Mouse (Mus musculus): ENCODE data around the gene Ctcfl.

The Ctcfl gene

GRCm38 (mm10) chr2:173119023-173119944, at the start of gene Ctcfl:
Ctcfl (minus strand) TSS chr2:173119525.
- DNase-seq (ENCODE audit: low spot score), result no peak

GRCm38 (mm10) chr2:173168411-173168851, 49.1 kb upstream of the Ctcfl start:
- no peak for DNase-seq (ENCODE audit: low spot score)

- no peak for DNase-seq (ENCODE audit: low spot score)
Observed at GRCm38 (mm10) chr2:173165357-173165756, 46.0 kb upstream of the Ctcfl start.

GRCm38 (mm10) chr2:173164946-173165345, 45.6 kb upstream of the Ctcfl start:
- no peak for DNase-seq (ENCODE audit: low spot score)

- no peak for DNase-seq (ENCODE audit: low spot score)
Observed at GRCm38 (mm10) chr2:173164358-173164757, 45.0 kb upstream of the Ctcfl start.

- no peak for DNase-seq (ENCODE audit: low spot score)
Observed at GRCm38 (mm10) chr2:173163380-173163779, 44.1 kb upstream of the Ctcfl start.

- peak; percentile 78 for DNase-seq (ENCODE audit: low spot score)
Observed at GRCm38 (mm10) chr2:173159354-173160311, 40.3 kb upstream of the Ctcfl start.

GRCm38 (mm10) chr2:173158390-173159055, 39.2 kb upstream of the Ctcfl start:
- no peak for DNase-seq (ENCODE audit: low spot score)

GRCm38 (mm10) chr2:173157871-173158270, 38.5 kb upstream of the Ctcfl start:
- no peak for DNase-seq (ENCODE audit: low spot score)

GRCm38 (mm10) chr2:173157376-173157775, 38.1 kb upstream of the Ctcfl start:
- DNase-seq (ENCODE audit: low spot score), result no peak

GRCm38 (mm10) chr2:173156923-173157322, 37.6 kb upstream of the Ctcfl start:
- DNase-seq (ENCODE audit: low spot score), result no peak

- no peak for DNase-seq (ENCODE audit: low spot score)
Observed at GRCm38 (mm10) chr2:173155907-173156306, 36.6 kb upstream of the Ctcfl start.

- DNase-seq (ENCODE audit: low spot score), result no peak
Observed at GRCm38 (mm10) chr2:173154962-173155361, 35.6 kb upstream of the Ctcfl start.

- no peak for DNase-seq (ENCODE audit: low spot score)
Observed at GRCm38 (mm10) chr2:173154513-173154912, 35.2 kb upstream of the Ctcfl start.

GRCm38 (mm10) chr2:173153266-173153665, 33.9 kb upstream of the Ctcfl start:
- no peak for DNase-seq (ENCODE audit: low spot score)

- DNase-seq (ENCODE audit: low spot score), result peak; percentile 87
Observed at GRCm38 (mm10) chr2:173152436-173153151, 33.3 kb upstream of the Ctcfl start, which contains the start of gene Pck1. Pck1 (plus strand) TSS chr2:173153048.

- no peak for DNase-seq (ENCODE audit: low spot score)
Observed at GRCm38 (mm10) chr2:173151784-173152284, 32.5 kb upstream of the Ctcfl start.

- DNase-seq (ENCODE audit: low spot score), result no peak
Observed at GRCm38 (mm10) chr2:173151352-173151751, 32.0 kb upstream of the Ctcfl start.

GRCm38 (mm10) chr2:173148001-173148400, 28.7 kb upstream of the Ctcfl start:
- no peak for DNase-seq (ENCODE audit: low spot score)

GRCm38 (mm10) chr2:173146728-173147127, 27.4 kb upstream of the Ctcfl start:
- DNase-seq (ENCODE audit: low spot score), result no peak

- DNase-seq (ENCODE audit: low spot score), result no peak
Observed at GRCm38 (mm10) chr2:173145808-173146207, 26.5 kb upstream of the Ctcfl start.

Measured in yolk sac, embryonic 10.5 days (tissue).